Mouse (Mus musculus): Measurements from ENCODE around the gene Dph5. TPM values are rescaled to one million over a fixed set of nuclear protein-coding genes. Genes with fewer than 3 reads are reported as not detected.
"Not testable (repeated sequence)": the region's sequence is repeated elsewhere in the genome, so short reads cannot be mapped to it uniquely, and the experiment has no call there.

The Dph5 gene
- polyA plus RNA-seq, 1 experiment from 2014 or later = 25.8 TPM

GRCm38 (mm10) chr3:115858822-115859221 lies 28.8 kb upstream of the Dph5 start:
- ATAC-seq (ENCODE audit: borderline replicate concordance, extremely low read depth, low FRiP score, low TSS enrichment) = no peak
- no peak overlapping the region for H3K9ac ChIP-seq
- 78% methylated on average over 3 of the region's 3 CpGs for WGBS
- H3K27ac ChIP-seq = no peak overlapping the region
- H3K9me3 ChIP-seq = no peaks in the 10 kb centered on the region
- no peak overlapping the region for H3K4me2 ChIP-seq
- H3K36me3 ChIP-seq = no peaks in the 10 kb centered on the region
- H3K4me3 ChIP-seq = no peak overlapping the region
- no peaks in the 10 kb centered on the region for H3K4me1 ChIP-seq
- H3K27me3 ChIP-seq = no peaks in the 10 kb centered on the region

GRCm38 (mm10) chr3:115860780-115861179 lies 26.9 kb upstream of the Dph5 start:
- not testable (repeated sequence) for H3K4me1 ChIP-seq; ATAC-seq (ENCODE audit: borderline replicate concordance, extremely low read depth, low FRiP score, low TSS enrichment); H3K27ac ChIP-seq; H3K4me2 ChIP-seq; H3K9me3 ChIP-seq; H3K27me3 ChIP-seq; H3K36me3 ChIP-seq; H3K4me3 ChIP-seq; H3K9ac ChIP-seq
- 94% methylated on average over 1 of the region's 1 CpGs for WGBS

- no peak overlapping the region for H3K9ac ChIP-seq
- no peak overlapping the region for H3K4me2 ChIP-seq
- H3K4me1 ChIP-seq = no peaks in the 10 kb centered on the region
- 59% methylated on average over 4 of the region's 4 CpGs for WGBS
- H3K27ac ChIP-seq = no peak overlapping the region
- H3K36me3 ChIP-seq = no peaks in the 10 kb centered on the region
- H3K4me3 ChIP-seq = no peak overlapping the region
- H3K9me3 ChIP-seq = no peaks in the 10 kb centered on the region
- no peaks in the 10 kb centered on the region for H3K27me3 ChIP-seq
- no peak for ATAC-seq (ENCODE audit: borderline replicate concordance, extremely low read depth, low FRiP score, low TSS enrichment)
Observed at GRCm38 (mm10) chr3:115863487-115863886, 24.1 kb upstream of the Dph5 start.

- WGBS = 27% methylated on average over 4 of the region's 4 CpGs
- no peak overlapping the region for H3K4me2 ChIP-seq
- H3K27me3 ChIP-seq = no peaks in the 10 kb centered on the region
- ATAC-seq (ENCODE audit: borderline replicate concordance, extremely low read depth, low FRiP score, low TSS enrichment) = no peak
- H3K9me3 ChIP-seq = no peaks in the 10 kb centered on the region
- no peaks in the 10 kb centered on the region for H3K4me1 ChIP-seq
- H3K9ac ChIP-seq = no peak overlapping the region
- H3K36me3 ChIP-seq = no peaks in the 10 kb centered on the region
- no peak overlapping the region for H3K27ac ChIP-seq
- H3K4me3 ChIP-seq = no peak overlapping the region
Observed at GRCm38 (mm10) chr3:115867150-115867549, 20.5 kb upstream of the Dph5 start.

GRCm38 (mm10) chr3:115867901-115868300 lies 19.7 kb upstream of the Dph5 start:
- H3K4me3 ChIP-seq = no peak overlapping the region
- ATAC-seq (ENCODE audit: borderline replicate concordance, extremely low read depth, low FRiP score, low TSS enrichment) = no peak
- no peaks in the 10 kb centered on the region for H3K4me1 ChIP-seq
- no peak overlapping the region for H3K27ac ChIP-seq
- H3K9ac ChIP-seq = no peak overlapping the region
- no peaks in the 10 kb centered on the region for H3K36me3 ChIP-seq
- 54% methylated on average over 1 of the region's 1 CpGs for WGBS
- no peaks in the 10 kb centered on the region for H3K27me3 ChIP-seq
- H3K4me2 ChIP-seq = no peak overlapping the region
- H3K9me3 ChIP-seq = no peaks in the 10 kb centered on the region

GRCm38 (mm10) chr3:115869360-115869759 lies 18.3 kb upstream of the Dph5 start:
- no peaks in the 10 kb centered on the region for H3K4me1 ChIP-seq
- no peak overlapping the region for H3K4me2 ChIP-seq
- WGBS = 42% methylated on average over 2 of the region's 2 CpGs
- H3K4me3 ChIP-seq = no peak overlapping the region
- no peak overlapping the region for H3K27ac ChIP-seq
- no peaks in the 10 kb centered on the region for H3K36me3 ChIP-seq
- no peaks in the 10 kb centered on the region for H3K27me3 ChIP-seq
- H3K9ac ChIP-seq = no peak overlapping the region
- ATAC-seq (ENCODE audit: borderline replicate concordance, extremely low read depth, low FRiP score, low TSS enrichment) = no peak
- H3K9me3 ChIP-seq = no peaks in the 10 kb centered on the region

- Histone ChIP-seq H3K4me2 (no peak overlapping the region), H3K27me3 (no peaks in the 10 kb centered on the region), H3K27ac (no peak overlapping the region), H3K9me3 (no peaks in the 10 kb centered on the region), H3K4me3 (no peak overlapping the region), H3K36me3 (no peaks in the 10 kb centered on the region), H3K4me1 (no peaks in the 10 kb centered on the region), H3K9ac (no peak overlapping the region)
- 68% methylated on average over 6 of the region's 6 CpGs for WGBS
- no peak for ATAC-seq (ENCODE audit: borderline replicate concordance, extremely low read depth, low FRiP score, low TSS enrichment)
Observed at GRCm38 (mm10) chr3:115875551-115875950, 12.1 kb upstream of the Dph5 start.

- H3K27me3 ChIP-seq = no peaks in the 10 kb centered on the region
- no peak for ATAC-seq (ENCODE audit: borderline replicate concordance, extremely low read depth, low FRiP score, low TSS enrichment)
- WGBS = 72% methylated on average over 1 of the region's 1 CpGs
- no peaks in the 10 kb centered on the region for H3K36me3 ChIP-seq
- no peak overlapping the region for H3K4me3 ChIP-seq
- no peak overlapping the region for H3K9ac ChIP-seq
- no peak overlapping the region for H3K4me2 ChIP-seq
- no peak overlapping the region for H3K27ac ChIP-seq
- H3K4me1 ChIP-seq = no peaks in the 10 kb centered on the region
- no peaks in the 10 kb centered on the region for H3K9me3 ChIP-seq
Observed at GRCm38 (mm10) chr3:115877133-115877532, 10.5 kb upstream of the Dph5 start.

- no peak for ATAC-seq (ENCODE audit: borderline replicate concordance, extremely low read depth, low FRiP score, low TSS enrichment)
Observed at GRCm38 (mm10) chr3:115884086-115884485, 3.6 kb upstream of the Dph5 start.

GRCm38 (mm10) chr3:115888310-115889106 lies 871 bp downstream of the Dph5 start:
- ATAC-seq (ENCODE audit: borderline replicate concordance, extremely low read depth, low FRiP score, low TSS enrichment) = peak; percentile 66
- peak overlapping the region; percentile 79 for H3K27ac ChIP-seq
- WGBS = 2% methylated on average over 21 of the region's 21 CpGs

More at GRCm38 (mm10) chr3:115884086-115884485, 3.6 kb upstream of the Dph5 start:
- Histone ChIP-seq H3K27me3 (no peaks in the 10 kb centered on the region), H3K9me3 (no peaks in the 10 kb centered on the region), H3K36me3 (no peaks in the 10 kb centered on the region), H3K4me1 (peaks cover 4% of the 10 kb centered on the region; the same call in 1 of the 2 replicates), H3K27ac (no peak overlapping the region), H3K4me2 (no peak overlapping the region), H3K4me3 (no peak overlapping the region), H3K9ac (no peak overlapping the region)
- 72% methylated on average over 1 of the region's 1 CpGs for WGBS

GRCm38 (mm10) chr3:115892341-115892740 lies 4.7 kb downstream of the Dph5 start:
- H3K9me3 ChIP-seq = no peaks in the 10 kb centered on the region
- no peak overlapping the region for H3K4me2 ChIP-seq
- H3K27me3 ChIP-seq = no peaks in the 10 kb centered on the region
- no peak overlapping the region for H3K27ac ChIP-seq
- H3K4me3 ChIP-seq = no peak overlapping the region
- peaks cover 4% of the 10 kb centered on the region; the same call in 1 of the 2 replicates for H3K4me1 ChIP-seq
- H3K36me3 ChIP-seq = peaks cover 6% of the 10 kb centered on the region
- no peak for ATAC-seq (ENCODE audit: borderline replicate concordance, extremely low read depth, low FRiP score, low TSS enrichment)
- 74% methylated on average over 4 of the region's 4 CpGs for WGBS
- H3K9ac ChIP-seq = no peak overlapping the region

More at GRCm38 (mm10) chr3:115888310-115889106, 871 bp downstream of the Dph5 start:
- H3K4me3 ChIP-seq = peak overlapping the region; percentile 77
- H3K36me3 ChIP-seq = peaks cover 6% of the 10 kb centered on the region
- H3K4me2 ChIP-seq = peak overlapping the region; percentile 80
- H3K9me3 ChIP-seq = no peaks in the 10 kb centered on the region
- peaks cover 4% of the 10 kb centered on the region; the same call in 1 of the 2 replicates for H3K4me1 ChIP-seq
- H3K9ac ChIP-seq = peak overlapping the region; percentile 67
- H3K27me3 ChIP-seq = no peaks in the 10 kb centered on the region

GRCm38 (mm10) chr3:115893166-115893565 lies 5.5 kb downstream of the Dph5 start:
- Histone ChIP-seq H3K27ac (no peak overlapping the region), H3K4me3 (no peak overlapping the region), H3K9ac (no peak overlapping the region), H3K27me3 (no peaks in the 10 kb centered on the region), H3K4me2 (no peak overlapping the region), H3K4me1 (peaks cover 4% of the 10 kb centered on the region; the same call in 1 of the 2 replicates), H3K36me3 (peaks cover 6% of the 10 kb centered on the region), H3K9me3 (no peaks in the 10 kb centered on the region)
- ATAC-seq (ENCODE audit: borderline replicate concordance, extremely low read depth, low FRiP score, low TSS enrichment) = no peak
- WGBS = 87% methylated on average over 2 of the region's 2 CpGs

Measured in lung, embryonic 15.5 days (tissue).